Mouse (Mus musculus) myocyte (in vitro differentiated cells): ENCODE data around the gene Phex.

Source experiments
- CEBPB ChIP-seq: IDR thresholded peaks from 2 replicates; pipeline ENCODE4 v1.6.1; 2011; ENCODE audit warnings: mild to moderate bottlenecking, moderate library complexity; ENCODE audit not compliant: poor library complexity, insufficient read depth, severe bottlenecking
- E2F4 ChIP-seq: IDR thresholded peaks from one replicate; pipeline ENCODE4 v1.6.1; 2011; ENCODE audit warnings: mild to moderate bottlenecking, control low read depth, moderate library complexity; ENCODE audit not compliant: insufficient read depth
- MAX ChIP-seq: IDR thresholded peaks from one replicate; pipeline ENCODE4 v1.6.1; 2011; ENCODE audit warnings: low read depth, mild to moderate bottlenecking, control low read depth
- MYOG ChIP-seq, 3 experiments: IDR thresholded peaks; one replicate each; pipeline ENCODE4 v1.6.1; 2011; ENCODE audit warnings: control low read depth in 2 of 3, low read depth in 2 of 3, mild to moderate bottlenecking in 2 of 3; ENCODE audit not compliant: insufficient read length in 2 of 3, control insufficient read depth in 1 of 3, insufficient read depth in 1 of 3
- POLR2A ChIP-seq: IDR thresholded peaks from one replicate; pipeline ENCODE4 v1.6.1; 2011; ENCODE audit warnings: low read depth, mild to moderate bottlenecking, control low read depth, moderate library complexity; ENCODE audit not compliant: insufficient read length
- POLR2AphosphoS2 ChIP-seq: IDR thresholded peaks from one replicate; pipeline ENCODE4 v1.6.1; 2011; ENCODE audit warnings: low read depth, control low read depth; ENCODE audit not compliant: insufficient read length
- REST ChIP-seq: IDR thresholded peaks from one replicate; pipeline ENCODE4 v1.6.1; 2011; ENCODE audit warnings: mild to moderate bottlenecking, control low read depth, moderate library complexity; ENCODE audit not compliant: insufficient read depth, insufficient read length
- SRF ChIP-seq: IDR thresholded peaks from one replicate; pipeline ENCODE4 v1.6.1; 2011; ENCODE audit warnings: low read depth; ENCODE audit not compliant: control insufficient read depth, insufficient read length
- TCF12 ChIP-seq: IDR thresholded peaks from one replicate; pipeline ENCODE4 v1.6.1; 2011; ENCODE audit warnings: mild to moderate bottlenecking, control low read depth; ENCODE audit not compliant: poor library complexity, insufficient read depth, severe bottlenecking
- TCF3 ChIP-seq: IDR thresholded peaks from one replicate; pipeline ENCODE4 v1.6.1; 2011; ENCODE audit warnings: low read depth, control low read depth; ENCODE audit not compliant: insufficient read length
- USF1 ChIP-seq: IDR thresholded peaks from one replicate; pipeline ENCODE4 v1.6.1; 2011; ENCODE audit warnings: low read depth, mild to moderate bottlenecking, control low read depth, moderate library complexity

DNA sequence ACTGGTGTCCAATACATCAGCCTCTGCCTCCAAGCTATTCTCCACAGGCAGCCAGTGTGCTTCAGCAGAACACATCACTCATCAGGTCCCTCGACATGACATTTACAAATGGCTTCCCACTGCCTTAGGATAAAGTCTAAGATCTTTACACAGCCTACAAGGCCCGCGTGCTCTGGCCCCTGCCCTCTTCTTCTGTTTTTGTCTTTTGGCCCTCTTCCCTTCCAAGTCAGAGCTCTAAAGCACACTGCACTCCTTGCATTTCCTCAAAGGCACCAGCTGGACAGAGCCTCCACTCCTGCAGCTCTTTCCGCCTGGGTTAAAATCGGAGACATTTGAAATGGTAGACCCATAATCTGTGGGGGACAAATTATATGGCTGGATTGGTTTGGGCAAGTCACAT lies 28.1 kb downstream of the Phex start:
- TF ChIP-seq POLR2A (no peak), MAX (no peak), TCF3 (no peak), E2F4 (no peak), REST (no peak), CEBPB (no peak), USF1 (no peak), POLR2AphosphoS2 (no peak), TCF12 (no peak), SRF (no peak), MYOG (IDR thresholded peaks at IDR 0.05; ENCODE audit: control insufficient read depth in 1 of 3, insufficient read depth in 1 of 3, insufficient read length in 2 of 3, low read depth in 2 of 3) (no peak)
